Mouse (Mus musculus): Measurements from ENCODE around the gene Olfr763.
"Not testable (repeated sequence)": the region's sequence is repeated elsewhere in the genome, so short reads cannot be mapped to it uniquely, and the experiment has no call there.

Gene Olfr763

GRCm38 (mm10) chr10:129010288-129010841 lies at the start of gene Olfr763:
Gene Olfr763, plus strand, starts transcription at chr10:129010791.
- no peak for DNase-seq (ENCODE audit: low spot score)

GRCm38 (mm10) chr10:128964961-128965360 lies 45.6 kb upstream of the Olfr763 start:
- no peak for DNase-seq (ENCODE audit: low spot score)

- no peak for DNase-seq (ENCODE audit: low spot score)
Measured at GRCm38 (mm10) chr10:128965871-128966270, 44.7 kb upstream of the Olfr763 start.

DNA sequence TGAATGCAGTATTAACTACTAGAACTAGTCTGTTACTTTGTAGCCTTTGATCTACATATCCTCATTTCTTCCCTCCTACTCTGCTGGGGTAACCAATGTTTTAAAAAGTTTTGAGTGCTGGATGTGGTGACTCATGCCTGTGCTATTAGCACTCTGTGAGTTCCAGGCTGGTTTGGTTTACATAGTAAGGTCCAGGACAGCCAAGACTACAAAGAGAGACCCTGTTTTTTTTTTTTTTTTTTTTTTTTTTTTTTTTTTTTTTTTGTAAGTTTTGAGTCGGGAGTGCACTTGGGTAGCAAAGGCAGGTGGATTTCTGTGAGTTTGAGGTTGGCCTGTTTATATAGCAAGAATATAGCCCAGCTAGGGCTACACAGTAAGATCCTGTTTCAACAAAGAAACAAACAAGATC lies 42.2 kb upstream of the Olfr763 start:
- DNase-seq (ENCODE audit: low spot score) = peak; percentile 60

- DNase-seq (ENCODE audit: low spot score) = peak; percentile 31
Measured at GRCm38 (mm10) chr10:128970740-128971250, 39.8 kb upstream of the Olfr763 start.

DNA sequence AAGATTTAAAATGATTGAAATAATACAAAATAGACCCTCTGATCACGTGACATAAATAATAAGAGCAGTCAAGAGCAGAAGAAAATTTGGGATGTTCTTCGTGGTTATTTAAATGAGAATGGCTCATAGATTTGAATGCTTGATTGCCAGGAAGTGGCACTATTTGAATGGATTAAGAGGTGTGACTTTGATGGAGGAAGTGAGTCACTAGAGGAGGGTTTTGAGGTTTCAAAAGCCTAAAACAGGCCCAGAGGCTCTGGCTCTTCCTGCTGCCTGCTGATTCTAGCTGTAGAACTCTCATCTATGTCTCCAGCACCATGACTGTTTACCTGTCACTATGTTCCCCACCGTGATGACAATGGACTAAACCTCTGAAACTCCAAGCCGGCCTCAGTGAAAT lies 37.8 kb upstream of the Olfr763 start:
- DNase-seq (ENCODE audit: low spot score) = no peak

GRCm38 (mm10) chr10:128976395-128976794 lies 34.2 kb upstream of the Olfr763 start:
- no peak for DNase-seq (ENCODE audit: low spot score)

- DNase-seq (ENCODE audit: low spot score) = peak; percentile 56
Measured at GRCm38 (mm10) chr10:128977522-128978114, 33.0 kb upstream of the Olfr763 start.

- peak; percentile 69 for DNase-seq (ENCODE audit: low spot score)
Measured at GRCm38 (mm10) chr10:128980644-128981365, 29.8 kb upstream of the Olfr763 start.

DNA sequence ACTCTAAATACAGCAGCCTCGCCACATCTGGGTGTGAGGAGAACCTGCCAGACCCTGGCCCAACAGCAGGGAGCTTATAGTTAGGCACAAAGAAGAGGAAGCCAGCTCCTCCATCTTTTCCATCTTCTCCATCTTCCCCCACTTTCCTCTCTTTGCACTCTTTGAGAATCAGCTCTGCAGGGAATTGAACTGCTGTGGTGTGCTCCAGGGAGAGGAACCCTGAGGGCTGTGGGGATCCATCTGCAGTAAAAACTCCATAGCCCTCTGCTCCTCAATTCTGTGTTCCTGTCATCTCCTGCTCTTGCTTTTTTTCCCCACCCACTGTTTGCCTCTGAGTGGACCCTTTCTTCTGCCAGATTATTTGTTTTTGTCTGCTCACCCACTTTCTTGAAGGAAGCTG lies 21.5 kb upstream of the Olfr763 start, which contains the start of gene Olfr9:
Olfr9 (plus strand) TSS at position 301 of the 400 bp plus-strand sequence.
- not testable (repeated sequence) for DNase-seq (ENCODE audit: low spot score)

DNA sequence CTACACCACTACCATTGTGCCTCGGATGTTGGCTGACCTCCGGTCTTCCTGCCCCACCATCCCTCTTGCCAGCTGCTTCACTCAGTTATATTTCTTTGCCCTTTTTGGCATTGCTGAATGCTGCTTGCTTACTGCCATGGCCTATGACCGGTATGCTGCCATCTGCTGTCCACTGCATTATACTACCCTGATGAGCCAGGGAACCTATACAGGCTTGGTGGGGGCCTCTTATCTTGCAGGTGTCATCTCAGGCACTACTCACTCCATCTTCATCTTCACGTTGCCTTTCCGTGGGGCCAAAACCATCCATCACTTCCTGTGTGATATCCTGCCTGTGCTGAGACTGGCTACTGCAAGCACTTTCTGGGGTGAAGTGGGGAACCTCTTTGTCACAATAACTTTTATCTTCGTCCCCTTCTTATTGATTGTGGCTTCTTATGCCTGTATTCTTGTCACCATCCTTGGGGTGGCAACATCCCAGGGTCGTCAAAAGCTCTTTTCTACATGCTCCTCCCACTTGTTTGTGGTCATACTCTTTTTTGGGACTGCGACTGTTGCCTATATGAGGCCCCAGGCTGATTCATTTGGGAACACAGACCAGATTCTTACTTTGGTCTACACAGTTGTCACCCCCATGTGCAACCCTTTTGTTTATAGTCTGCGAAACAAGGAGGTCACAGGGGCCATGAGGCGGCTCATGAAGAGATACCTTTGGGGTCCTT lies 20.3 kb upstream of the Olfr763 start:
- DNase-seq (ENCODE audit: low spot score) = not testable (repeated sequence)

GRCm38 (mm10) chr10:128990994-128991393 lies 19.6 kb upstream of the Olfr763 start:
- DNase-seq (ENCODE audit: low spot score) = no peak

DNA sequence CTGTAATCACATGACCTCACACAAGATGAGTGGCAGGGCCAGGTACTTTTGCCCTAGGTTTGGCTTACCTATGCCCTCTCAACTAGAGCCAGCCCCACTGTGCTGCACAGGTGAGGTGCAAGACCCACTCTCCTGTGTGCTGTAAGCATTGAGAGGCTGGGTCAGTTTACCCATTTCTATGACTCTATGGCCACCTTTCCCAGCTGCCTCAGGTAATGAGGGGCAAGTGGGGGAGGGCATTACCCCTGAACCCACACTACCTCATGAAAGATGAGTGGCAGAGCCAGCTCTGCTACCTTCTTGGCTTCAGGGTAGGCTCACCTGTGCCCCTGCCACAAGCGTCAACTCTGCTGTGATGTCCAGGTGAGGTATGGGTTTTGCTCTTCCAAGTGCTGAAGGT lies 14.8 kb upstream of the Olfr763 start:
- no peak for DNase-seq (ENCODE audit: low spot score)

GRCm38 (mm10) chr10:128996523-128997040 lies 14.0 kb upstream of the Olfr763 start:
- no peak for DNase-seq (ENCODE audit: low spot score)

GRCm38 (mm10) chr10:129004032-129004920 lies 6.3 kb upstream of the Olfr763 start:
- DNase-seq (ENCODE audit: low spot score) = no peak

DNA sequence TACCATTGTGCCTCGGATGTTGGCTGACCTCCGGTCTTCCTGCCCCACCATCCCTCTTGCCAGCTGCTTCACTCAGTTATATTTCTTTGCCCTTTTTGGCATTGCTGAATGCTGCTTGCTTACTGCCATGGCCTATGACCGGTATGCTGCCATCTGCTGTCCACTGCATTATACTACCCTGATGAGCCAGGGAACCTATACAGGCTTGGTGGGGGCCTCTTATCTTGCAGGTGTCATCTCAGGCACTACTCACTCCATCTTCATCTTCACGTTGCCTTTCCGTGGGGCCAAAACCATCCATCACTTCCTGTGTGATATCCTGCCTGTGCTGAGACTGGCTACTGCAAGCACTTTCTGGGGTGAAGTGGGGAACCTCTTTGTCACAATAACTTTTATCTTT lies 920 bp downstream of the Olfr763 start:
- not testable (repeated sequence) for DNase-seq (ENCODE audit: low spot score)

DNA sequence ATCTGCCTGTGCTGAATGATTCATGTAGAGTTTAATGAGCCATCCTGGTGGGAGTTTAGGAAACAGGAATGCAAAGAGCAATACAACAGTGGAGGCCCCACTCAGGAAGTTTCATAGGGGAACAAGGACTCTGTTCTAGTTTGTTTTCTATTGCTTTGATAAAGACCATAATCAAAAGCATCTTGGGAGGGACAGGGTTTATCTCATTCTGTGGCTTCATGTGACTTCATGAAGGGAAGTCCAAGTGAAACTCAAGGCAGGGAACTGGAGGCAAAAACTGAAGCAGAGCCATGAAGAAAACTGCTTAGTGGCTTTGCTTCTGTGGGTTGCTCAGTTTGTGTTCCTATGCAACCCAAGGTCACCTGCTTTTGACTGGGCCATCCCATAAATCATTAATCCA lies 3.9 kb downstream of the Olfr763 start:
- no peak for DNase-seq (ENCODE audit: low spot score)

GRCm38 (mm10) chr10:129023319-129023718 lies 12.7 kb downstream of the Olfr763 start:
- DNase-seq (ENCODE audit: low spot score) = no peak

GRCm38 (mm10) chr10:129026018-129026662 lies 15.5 kb downstream of the Olfr763 start:
- DNase-seq (ENCODE audit: low spot score) = peak; percentile 2

- no peak for DNase-seq (ENCODE audit: low spot score)
Measured at GRCm38 (mm10) chr10:129028343-129028742, 17.8 kb downstream of the Olfr763 start.

DNA sequence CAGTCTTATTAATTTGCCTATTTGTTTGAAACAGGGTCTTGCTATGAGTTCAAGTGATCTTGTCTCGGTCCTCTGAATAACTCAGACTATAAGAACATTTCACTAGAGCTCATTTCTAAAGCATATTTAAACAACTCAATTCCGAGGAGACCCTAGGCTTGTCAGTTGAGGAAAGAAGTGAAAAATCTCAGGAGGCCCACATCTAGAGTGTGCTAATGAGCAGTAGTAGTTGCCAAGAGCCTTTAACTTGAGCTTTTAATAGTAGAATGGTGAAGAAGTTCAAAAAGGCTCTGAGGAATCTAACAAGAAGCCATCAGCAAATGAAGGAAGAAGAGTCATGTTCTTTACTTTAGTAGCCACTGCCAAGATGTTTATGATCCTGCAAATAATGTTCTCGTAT lies 29.2 kb downstream of the Olfr763 start, which contains the start of gene Olfr764-ps1:
Olfr764-ps1 (minus strand) TSS at position 101 of the 400 bp plus-strand sequence.
- no peak for DNase-seq (ENCODE audit: low spot score)

All from lung, postnatal 25 days (tissue).